In the genomic region with DNA sequence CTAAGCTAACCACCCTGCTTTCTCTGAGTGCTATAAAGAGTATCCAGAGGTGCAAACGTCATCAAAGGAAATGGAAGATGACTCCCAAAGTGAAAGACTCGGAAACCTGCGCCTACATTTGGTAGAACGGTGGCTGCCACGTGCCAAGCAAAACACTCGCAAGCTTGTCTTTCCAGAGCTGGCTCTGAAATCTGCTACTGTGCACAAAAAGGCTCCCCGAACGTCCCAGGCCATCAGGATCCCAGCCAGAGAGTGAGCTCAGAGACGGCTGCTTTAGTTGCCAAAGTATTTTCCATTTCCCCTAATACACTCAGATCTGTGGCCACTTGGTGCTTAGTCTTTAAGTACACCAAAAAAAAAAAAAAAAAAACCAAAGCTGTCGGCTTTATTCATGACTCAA, we compare ENCODE assay signal across 11 mouse cellular contexts. TPM values are rescaled to one million over a fixed set of nuclear protein-coding genes. Genes with fewer than 3 reads are reported as not detected.
DNase-seq lines count a peak whose midpoint lies in the region; ATAC-seq and TF ChIP-seq lines count a peak whose summit lies in the region.
"Had no signal": no experiment of that assay in that cellular context is flagged by ENCODE, and none has a peak within 500 bp of the region (broad histone marks: within the 10 kb centered on the region; RNA-seq: fewer than 3 reads in every experiment).

No protein-coding gene starts in this region.

- H3K9ac ChIP-seq in forebrain, postnatal 0 days, result no peak overlapping the region
- no peak overlapping the region for H3K9ac ChIP-seq in heart, embryonic 15.5 days

- peak; percentile 52 for DNase-seq in forebrain, postnatal 0 days
- DNase-seq in forebrain, embryonic 10.5 days (ENCODE audit: extremely low spot score, low spot score), result no peak
- peak; percentile 35 for DNase-seq in right cerebral cortex, adult 18-20 months
- no peak for DNase-seq in right cerebral cortex, postnatal 25 days
- DNase-seq in urinary bladder, postnatal 4 days (ENCODE audit: low spot score in 2 of 2), result no peak
- DNase-seq in left cerebral cortex, adult 8-10 months (ENCODE audit: low spot score in 2 of 2), result no peak
- DNase-seq: right cerebral cortex, postnatal 14 days had no signal

- no peaks in the 10 kb centered on the region for H3K36me3 ChIP-seq in forebrain, postnatal 0 days (ENCODE audit: insufficient read depth)
- no peaks in the 10 kb centered on the region for H3K36me3 ChIP-seq in forebrain, embryonic 10.5 days (replicated peaks)
- no peaks in the 10 kb centered on the region for H3K36me3 ChIP-seq in heart, embryonic 15.5 days

- TF ChIP-seq CTCF in forebrain, postnatal 0 days (IDR thresholded peaks at IDR 0.05; ENCODE audit: low read depth), result no peak

- no peak overlapping the region for H3K4me3 ChIP-seq in forebrain, postnatal 0 days (ENCODE audit: low read depth, low read length)
- H3K4me3 ChIP-seq in forebrain, embryonic 10.5 days, result no peak overlapping the region
- no peak overlapping the region for H3K4me3 ChIP-seq in heart, embryonic 15.5 days

- H3K27me3 ChIP-seq in forebrain, postnatal 0 days (ENCODE audit: insufficient read depth, low read length), result no peaks in the 10 kb centered on the region
- H3K27me3 ChIP-seq in forebrain, embryonic 10.5 days (ENCODE audit: poor library complexity, severe bottlenecking), result no peaks in the 10 kb centered on the region
- no peaks in the 10 kb centered on the region for H3K27me3 ChIP-seq in heart, embryonic 15.5 days

- ATAC-seq in forebrain, postnatal 0 days, result no peak
- ATAC-seq in heart, embryonic 15.5 days (replicated peaks; ENCODE audit: insufficient number of reproducible peaks, insufficient read depth, low FRiP score, low read depth), result no peak
- ATAC-seq in granulocyte monocyte progenitor cell, adult 5-6 weeks (replicated peaks; ENCODE audit: poor library complexity, severe bottlenecking), result no peak

- H3K27ac ChIP-seq in forebrain, postnatal 0 days (ENCODE audit: low read depth, low read length), result no peak overlapping the region
- H3K27ac ChIP-seq in forebrain, embryonic 10.5 days, result no peak overlapping the region
- H3K27ac ChIP-seq in heart, embryonic 15.5 days, result peak overlapping the region; percentile 82
- H3K27ac ChIP-seq: kidney, postnatal 0 days; macrophage had no signal

- peaks cover 3% of the 10 kb centered on the region; the same call in 1 of the 2 replicates for H3K4me1 ChIP-seq in forebrain, postnatal 0 days (ENCODE audit: insufficient read depth)
- peaks cover 18% of the 10 kb centered on the region for H3K4me1 ChIP-seq in forebrain, embryonic 10.5 days
- peaks cover 51% of the 10 kb centered on the region for H3K4me1 ChIP-seq in heart, embryonic 15.5 days (replicated peaks)

- no peak overlapping the region for H3K4me2 ChIP-seq in forebrain, postnatal 0 days (ENCODE audit: low read depth)
- H3K4me2 ChIP-seq in heart, embryonic 15.5 days, result no peak overlapping the region

- H3K9me3 ChIP-seq in forebrain, postnatal 0 days (ENCODE audit: low read length), result no peaks in the 10 kb centered on the region
- no peaks in the 10 kb centered on the region for H3K9me3 ChIP-seq in forebrain, embryonic 10.5 days
- no peaks in the 10 kb centered on the region for H3K9me3 ChIP-seq in heart, embryonic 15.5 days (replicated peaks)

- 38% methylated on average over 10 of the region's 10 CpGs for WGBS in forebrain, postnatal 0 days
- WGBS in forebrain, embryonic 10.5 days, result 90% methylated on average over 10 of the region's 10 CpGs
- 55% methylated on average over 10 of the region's 10 CpGs for WGBS in heart, embryonic 15.5 days

RNA-seq across cellular contexts. Expression of a gene that starts 31.2 kb away (rescaled TPM):
- 7.9 and 17.5 TPM in 2 replicates for total RNA-seq in forebrain, postnatal 0 days (2014; rRNA removed)
- polyA plus RNA-seq in forebrain, postnatal 0 days (2015; fragmentation: Nextera tagmentation; extraction: Ambion mirVana), result 7.1 and 7.7 TPM in 2 replicates
- 24.3 and 25.1 TPM in 2 replicates for polyA plus RNA-seq in forebrain, embryonic 10.5 days (2016; fragmentation: Nextera tagmentation; extraction: Ambion mirVana)
- 59.1 and 77.0 TPM in 2 replicates for polyA plus RNA-seq in heart, embryonic 15.5 days (2015; fragmentation: Nextera tagmentation; extraction: Ambion mirVana)
- total RNA-seq in granulocyte monocyte progenitor cell, adult 5-6 weeks (2014; fragmentation: Nextera tagmentation), result 0.92 and 1.6 TPM in 2 replicates
- 1.3 TPM in 2 replicates for total RNA-seq in granulocyte monocyte progenitor cell, adult 5-6 weeks (2017)
- 1 to 10 TPM; 4.0 to 4.7 (median 4.3) TPM for total RNA-seq in left cerebral cortex, adult 8-10 months (2022)

RNA-seq across cellular contexts. Expression of a gene that starts 53.2 kb away (rescaled TPM):
- total RNA-seq in forebrain, postnatal 0 days (2014; rRNA removed), result 114 and 139 TPM in 2 replicates
- polyA plus RNA-seq in forebrain, postnatal 0 days (2015; fragmentation: Nextera tagmentation; extraction: Ambion mirVana), result 43.7 and 49.8 TPM in 2 replicates
- polyA plus RNA-seq in forebrain, embryonic 10.5 days (2016; fragmentation: Nextera tagmentation; extraction: Ambion mirVana), result 8.6 and 9.1 TPM in 2 replicates
- 6.9 and 11.4 TPM in 2 replicates for polyA plus RNA-seq in heart, embryonic 15.5 days (2015; fragmentation: Nextera tagmentation; extraction: Ambion mirVana)
- not detected in 2 replicates for total RNA-seq in granulocyte monocyte progenitor cell, adult 5-6 weeks (2014; fragmentation: Nextera tagmentation)
- 0.13 TPM in 1 of 2 replicates, not detected in the other for total RNA-seq in granulocyte monocyte progenitor cell, adult 5-6 weeks (2017)
- total RNA-seq in left cerebral cortex, adult 8-10 months (2022), result 100 to 1,000 TPM in 3 of 4 experiments, 10 to 100 TPM in 1; 90.0 to 133 (median 114) TPM

Comparison
In these comparisons a context has a peak if more than half of its experiments do, and no peak if none do; other contexts are left out.
1. DNase-seq: peak in forebrain, postnatal 0 days (single experiment) and right cerebral cortex, adult 18-20 months (single experiment); none in forebrain, embryonic 10.5 days (single experiment), right cerebral cortex, postnatal 25 days (single experiment), urinary bladder, postnatal 4 days (0 of 2) and left cerebral cortex, adult 8-10 months (0 of 2).
2. RNA of a gene that starts 53.2 kb away (total RNA-seq): 90.0 to 133 TPM in left cerebral cortex, adult 8-10 months and 114 to 139 TPM in forebrain, postnatal 0 days; 0.13 TPM in granulocyte monocyte progenitor cell, adult 5-6 weeks; every median in the first group is over 10 times any median in the second.